Comparison of ENCODE assay signal across 22 mouse cellular contexts in the genomic region with DNA sequence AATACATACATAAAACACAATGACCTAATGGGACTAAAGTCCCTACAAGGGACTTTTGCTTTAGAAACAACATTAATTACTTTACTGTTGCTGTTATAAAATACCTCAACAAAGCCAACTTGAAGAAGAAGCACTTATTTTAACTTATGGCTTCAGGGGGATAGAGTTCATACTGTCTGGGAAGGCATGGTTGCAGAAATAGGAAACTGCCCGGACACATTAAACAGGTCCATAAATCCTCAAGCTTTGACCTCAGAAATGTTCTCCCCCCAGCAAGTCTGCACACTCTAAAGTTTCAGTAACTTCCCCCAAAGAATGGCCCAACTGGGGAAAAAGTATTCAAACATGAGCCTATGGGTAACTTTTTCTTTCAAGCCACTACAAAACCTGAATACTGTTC.
A peak's percentile ranks its signal among the peaks of the same experiment; 100 is the strongest.
DNase-seq lines count a peak whose midpoint lies in the region; ATAC-seq and TF ChIP-seq lines count a peak whose summit lies in the region.
"Had no signal": no experiment of that assay in that cellular context is flagged by ENCODE, and none has a peak within 500 bp of the region (broad histone marks: within the 10 kb centered on the region; RNA-seq: fewer than 3 reads in every experiment).

No protein-coding gene starts in this region.

- H3K9ac ChIP-seq in kidney, embryonic 14.5 days (ENCODE audit: low read depth, low read length) = no peak overlapping the region
- no peak overlapping the region for H3K9ac ChIP-seq in kidney, embryonic 15.5 days
- H3K9ac ChIP-seq in kidney, embryonic 16.5 days (replicated peaks; ENCODE audit: low read length) = no peak overlapping the region
- H3K9ac ChIP-seq in kidney, postnatal 0 days (ENCODE audit: low read depth, low read length) = no peak overlapping the region

- H3K27ac ChIP-seq in kidney, embryonic 14.5 days (ENCODE audit: low read depth, low read length) = no peak overlapping the region
- H3K27ac ChIP-seq in kidney, embryonic 15.5 days = no peak overlapping the region
- no peak overlapping the region for H3K27ac ChIP-seq in kidney, embryonic 16.5 days (ENCODE audit: low read length)
- no peak overlapping the region for H3K27ac ChIP-seq in kidney, adult 2 months (ENCODE audit: insufficient read depth, low read depth, low read length)
- no peak overlapping the region for H3K27ac ChIP-seq in kidney, postnatal 0 days

- no peaks in the 10 kb centered on the region for H3K36me3 ChIP-seq in kidney, embryonic 14.5 days (ENCODE audit: control insufficient read depth, insufficient read depth, low read length)
- H3K36me3 ChIP-seq in kidney, embryonic 15.5 days = no peaks in the 10 kb centered on the region
- H3K36me3 ChIP-seq in kidney, embryonic 16.5 days (ENCODE audit: insufficient read depth, low read length) = no peaks in the 10 kb centered on the region
- no peaks in the 10 kb centered on the region for H3K36me3 ChIP-seq in kidney, adult 2 months (ENCODE audit: control insufficient read depth, insufficient read depth, low read length)
- no peaks in the 10 kb centered on the region for H3K36me3 ChIP-seq in kidney, postnatal 0 days (ENCODE audit: insufficient read depth, low read length)
- H3K36me3 ChIP-seq: G1E had no signal

- DNase-seq in kidney, postnatal 14 days = no peak
- DNase-seq in kidney, postnatal 25 days = no peak
- no peak for DNase-seq in kidney, adult 2 months
- peak; percentile 80 for DNase-seq in kidney, postnatal 0 days (ENCODE audit: low spot score)
- no peak for DNase-seq in kidney, postnatal 36 days
- DNase-seq: adrenal gland, adult 2 months; adrenal gland, adult 8-10 months; adrenal gland, postnatal 10 days; adrenal gland, postnatal 14 days; adrenal gland, postnatal 25 days; adrenal gland, postnatal 36 days; B cell, adult 2 months; cerebellum, adult 11 months; cerebellum, adult 11-12 months had no signal

- TF ChIP-seq CTCF in kidney, adult 2 months (conservative IDR thresholded peaks at IDR 0.05; ENCODE audit: insufficient read depth, insufficient read length, low read depth, low read length) = no peak
- TF ChIP-seq CTCF in kidney, postnatal 0 days (IDR thresholded peaks at IDR 0.05; ENCODE audit: low read depth) = no peak

- no peak overlapping the region for H3K4me3 ChIP-seq in kidney, embryonic 14.5 days (ENCODE audit: low read length)
- no peak overlapping the region for H3K4me3 ChIP-seq in kidney, embryonic 15.5 days (replicated peaks)
- H3K4me3 ChIP-seq in kidney, embryonic 16.5 days (ENCODE audit: low read length) = no peak overlapping the region
- no peak overlapping the region for H3K4me3 ChIP-seq in kidney, adult 2 months (ENCODE audit: insufficient read depth, low read depth, low read length)
- no peak overlapping the region for H3K4me3 ChIP-seq in kidney, postnatal 0 days (replicated peaks; ENCODE audit: low read depth, low read length)

- no peaks in the 10 kb centered on the region for H3K4me1 ChIP-seq in kidney, embryonic 14.5 days (ENCODE audit: control insufficient read depth, insufficient read depth, low read length)
- no peaks in the 10 kb centered on the region for H3K4me1 ChIP-seq in kidney, embryonic 15.5 days
- no peaks in the 10 kb centered on the region for H3K4me1 ChIP-seq in kidney, embryonic 16.5 days (ENCODE audit: insufficient read depth, low read length)
- no peaks in the 10 kb centered on the region for H3K4me1 ChIP-seq in kidney, adult 2 months (ENCODE audit: control insufficient read depth, insufficient read depth, low read length)
- H3K4me1 ChIP-seq in kidney, postnatal 0 days (replicated peaks; ENCODE audit: insufficient read depth, low read length) = no peaks in the 10 kb centered on the region

- no peaks in the 10 kb centered on the region for H3K9me3 ChIP-seq in kidney, embryonic 14.5 days (ENCODE audit: control insufficient read depth, low read length)
- no peaks in the 10 kb centered on the region for H3K9me3 ChIP-seq in kidney, embryonic 15.5 days (replicated peaks)
- H3K9me3 ChIP-seq in kidney, embryonic 16.5 days (ENCODE audit: low read length) = no peaks in the 10 kb centered on the region
- no peaks in the 10 kb centered on the region for H3K9me3 ChIP-seq in kidney, postnatal 0 days (replicated peaks; ENCODE audit: low read length)

- ATAC-seq in kidney, embryonic 14.5 days (ENCODE audit: low FRiP score, low TSS enrichment) = peak; percentile 89; the same call in 1 of the 2 replicates
- ATAC-seq in kidney, embryonic 15.5 days (replicated peaks; ENCODE audit: low FRiP score) = peak; percentile 82
- ATAC-seq in kidney, embryonic 16.5 days (ENCODE audit: low FRiP score, low TSS enrichment) = peak; percentile 78
- ATAC-seq in kidney, postnatal 0 days (replicated peaks; ENCODE audit: low FRiP score, low read depth) = peak; percentile 65; the same call in 1 of the 2 replicates
- ATAC-seq: activated CD4-positive, CD25-positive, alpha-beta regulatory T cell, adult 4 months; CD4-positive, CD25-positive, alpha-beta regulatory T cell, adult 4 months; Patski had no signal

- no peak for TF ChIP-seq POLR2A in kidney, adult 2 months (IDR thresholded peaks at IDR 0.05; ENCODE audit: low read depth, low read length)

- WGBS in kidney, embryonic 14.5 days = 25% methylated on average over 1 of the region's 1 CpGs
- 41% methylated on average over 1 of the region's 1 CpGs for WGBS in kidney, embryonic 15.5 days
- 9% methylated on average over 1 of the region's 1 CpGs for WGBS in kidney, embryonic 16.5 days
- 21% methylated on average over 1 of the region's 1 CpGs for WGBS in kidney, adult 2 months
- WGBS in kidney, postnatal 0 days = 14% methylated on average over 1 of the region's 1 CpGs

- H3K27me3 ChIP-seq in kidney, embryonic 14.5 days (ENCODE audit: control insufficient read depth, insufficient read depth, low read length) = no peaks in the 10 kb centered on the region
- H3K27me3 ChIP-seq in kidney, embryonic 15.5 days = no peaks in the 10 kb centered on the region
- no peaks in the 10 kb centered on the region for H3K27me3 ChIP-seq in kidney, embryonic 16.5 days (ENCODE audit: insufficient read depth, low read length)
- H3K27me3 ChIP-seq in kidney, adult 2 months (replicated peaks; ENCODE audit: control insufficient read depth, insufficient read depth, low read length) = no peaks in the 10 kb centered on the region
- H3K27me3 ChIP-seq in kidney, postnatal 0 days (ENCODE audit: insufficient read depth, low read length) = no peaks in the 10 kb centered on the region
- H3K27me3 ChIP-seq: CH12.LX, Patski had no signal

- no peak overlapping the region for H3K4me2 ChIP-seq in kidney, embryonic 14.5 days (replicated peaks; ENCODE audit: low read depth, low read length)
- H3K4me2 ChIP-seq in kidney, embryonic 15.5 days = no peak overlapping the region
- H3K4me2 ChIP-seq in kidney, embryonic 16.5 days (replicated peaks; ENCODE audit: low read depth, low read length) = no peak overlapping the region
- no peak overlapping the region for H3K4me2 ChIP-seq in kidney, postnatal 0 days (ENCODE audit: low read length)
